Mouse (Mus musculus): ENCODE measurements at regions not wholly inside any gene's neighbourhood (a gene's known extent, or its start where the extent isn't known, plus 50 kb on each side); places are given as distances from the start of the nearest gene placed in this dataset.
"Not testable (repeated sequence)": the region's sequence is repeated elsewhere in the genome, so short reads cannot be mapped to it uniquely, and the experiment has no call there.

GRCm38 (mm10) chr14:37571971-37572370 is 436.9 kb upstream of the Ghitm start:
- in situ Hi-C loops (cut with MboI, MseI), result no loop called here

DNA sequence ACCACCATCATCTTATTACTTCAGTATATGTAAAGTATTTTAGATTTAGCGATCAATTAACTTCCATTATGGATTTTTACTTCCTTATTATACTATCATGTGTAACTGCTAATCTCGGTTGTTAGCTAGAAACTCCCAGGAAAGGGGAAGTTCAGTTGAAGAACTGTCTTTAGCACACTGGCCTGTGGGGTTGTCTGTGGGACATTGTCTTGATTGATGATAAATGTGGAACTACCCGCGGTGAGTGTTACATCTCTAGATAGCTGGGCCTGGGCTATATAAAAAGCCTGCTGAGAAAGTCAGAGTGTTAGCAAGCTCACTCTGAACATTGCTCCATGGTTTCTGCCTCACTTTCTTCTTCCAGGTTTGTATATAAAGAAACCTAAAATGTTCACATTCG is 423.2 kb upstream of the Ghitm start:
- in situ Hi-C loops (cut with MboI, MseI), result no loop called here

DNA sequence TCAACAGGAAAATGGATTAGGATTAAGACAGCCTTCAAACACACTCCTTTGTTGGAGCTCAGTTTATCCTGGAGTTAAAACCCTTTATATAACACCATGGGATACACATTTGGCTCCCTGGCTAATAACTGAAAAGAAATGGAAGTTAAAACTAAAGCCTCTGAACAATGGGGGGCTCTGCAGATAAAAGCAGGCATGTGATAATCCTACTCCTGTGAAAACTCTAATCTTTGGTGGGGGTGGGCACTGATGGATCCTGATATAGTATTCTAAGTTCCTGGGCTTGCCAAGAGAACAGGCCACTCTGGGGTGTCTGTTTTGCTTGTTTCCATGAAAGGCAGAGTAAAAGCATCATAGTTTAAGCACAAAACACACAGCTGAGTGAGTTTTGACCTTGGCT is 388.5 kb upstream of the Ghitm start:
- in situ Hi-C loops (cut with MboI, MseI), result no loop called here

DNA sequence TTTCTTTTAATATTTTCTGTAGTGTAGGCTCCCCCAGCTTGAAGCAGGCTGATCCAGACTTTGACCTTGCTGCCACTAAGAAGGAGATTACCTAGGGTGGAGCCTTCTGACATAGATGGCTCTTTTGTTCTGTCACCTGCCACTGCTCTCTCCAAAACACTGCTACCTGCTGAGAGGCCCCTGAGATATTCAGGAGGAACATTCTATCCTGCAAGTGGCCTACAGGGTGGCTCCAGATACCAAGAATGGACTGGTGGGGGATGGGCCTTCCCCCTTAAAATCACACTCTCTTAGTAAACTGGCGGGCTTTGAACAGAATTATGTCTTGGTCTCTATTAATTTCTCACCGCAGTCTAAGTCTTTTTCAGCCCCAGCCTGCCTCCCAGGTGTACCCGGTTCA is 385.6 kb upstream of the Ghitm start:
- in situ Hi-C loops (cut with MboI, MseI), result not testable (repeated sequence)

- in situ Hi-C loops (cut with MboI, MseI), result no loop called here
These were observed 370.2 kb upstream of the Ghitm start for GRCm38 (mm10) chr14:37505314-37505713.

GRCm38 (mm10) chr14:37490711-37491110 is 355.6 kb upstream of the Ghitm start:
- in situ Hi-C loops (cut with MboI, MseI), result no loop called here

- in situ Hi-C loops (cut with MboI, MseI), result no loop called here
These were observed 350.2 kb upstream of the Ghitm start for GRCm38 (mm10) chr14:37485292-37485691.

- in situ Hi-C loops (cut with MboI, MseI), result no loop called here
These were observed 342.5 kb upstream of the Ghitm start for GRCm38 (mm10) chr14:37477599-37477998.

GRCm38 (mm10) chr14:37468711-37469110 is 333.6 kb upstream of the Ghitm start:
- in situ Hi-C loops (cut with MboI, MseI), result loop anchor here in 1 of 2 experiments (10.0 kb wide), 1 partner anchor 1064 kb away; no protein-coding TSS in a partner anchor

DNA sequence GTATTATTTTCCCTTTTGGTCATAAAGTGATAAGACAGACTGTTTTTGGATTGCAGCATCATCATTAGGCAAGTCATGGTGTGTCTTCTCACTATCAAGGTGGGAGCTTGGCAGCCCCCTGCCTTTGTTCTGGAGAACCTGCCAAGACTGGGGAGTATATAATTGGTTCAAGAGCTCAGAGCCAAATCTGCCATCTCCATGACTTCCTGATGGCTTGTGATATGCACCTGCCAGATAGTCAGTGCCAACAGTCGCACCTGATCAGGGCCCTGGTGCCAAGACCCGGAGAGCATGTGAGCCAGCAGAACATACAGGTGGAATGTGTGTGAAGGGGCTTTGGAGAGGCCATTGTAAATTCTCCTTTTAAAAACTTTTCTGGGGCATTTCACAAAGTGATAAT is 305.8 kb upstream of the Ghitm start:
- in situ Hi-C loops (cut with MboI, MseI), result no loop called here

GRCm38 (mm10) chr14:37430656-37431055 is 295.6 kb upstream of the Ghitm start:
- in situ Hi-C loops (cut with MboI, MseI), result no loop called here

GRCm38 (mm10) chr14:37425506-37425905 is 290.4 kb upstream of the Ghitm start:
- in situ Hi-C loops (cut with MboI, MseI), result no loop called here

DNA sequence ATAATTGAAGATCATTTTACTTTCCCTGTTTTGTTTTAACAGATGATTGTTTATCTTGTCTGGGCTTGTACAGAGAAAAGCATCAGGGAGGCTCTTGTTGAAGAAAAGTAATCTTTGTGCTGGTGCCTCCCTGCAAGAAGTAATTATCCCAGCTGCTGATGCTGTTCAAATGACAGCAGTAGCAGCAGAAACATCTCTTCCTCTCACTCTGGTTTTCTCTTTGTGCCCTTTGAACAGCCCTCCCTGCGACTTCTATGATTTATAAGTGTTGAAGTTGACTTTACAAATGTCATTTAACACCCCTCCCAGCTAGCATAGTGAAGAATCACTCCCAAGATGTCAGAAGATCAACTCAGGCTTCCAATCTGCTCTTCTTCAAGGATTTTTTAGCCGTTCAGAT is 286.5 kb upstream of the Ghitm start:
- in situ Hi-C loops (cut with MboI, MseI), result no loop called here

- in situ Hi-C loops (cut with MboI, MseI), result not testable (repeated sequence)
These were observed 277.5 kb upstream of the Ghitm start for GRCm38 (mm10) chr14:37412583-37412982.

GRCm38 (mm10) chr14:37371972-37372371 is 236.9 kb upstream of the Ghitm start:
- in situ Hi-C loops (cut with MboI, MseI), result no loop called here

GRCm38 (mm10) chr14:37361896-37362295 is 226.8 kb upstream of the Ghitm start:
- in situ Hi-C loops (cut with MboI, MseI), result no loop called here

GRCm38 (mm10) chr14:37355968-37356704 is 221.1 kb upstream of the Ghitm start:
- in situ Hi-C loops (cut with MboI, MseI), result no loop called here

DNA sequence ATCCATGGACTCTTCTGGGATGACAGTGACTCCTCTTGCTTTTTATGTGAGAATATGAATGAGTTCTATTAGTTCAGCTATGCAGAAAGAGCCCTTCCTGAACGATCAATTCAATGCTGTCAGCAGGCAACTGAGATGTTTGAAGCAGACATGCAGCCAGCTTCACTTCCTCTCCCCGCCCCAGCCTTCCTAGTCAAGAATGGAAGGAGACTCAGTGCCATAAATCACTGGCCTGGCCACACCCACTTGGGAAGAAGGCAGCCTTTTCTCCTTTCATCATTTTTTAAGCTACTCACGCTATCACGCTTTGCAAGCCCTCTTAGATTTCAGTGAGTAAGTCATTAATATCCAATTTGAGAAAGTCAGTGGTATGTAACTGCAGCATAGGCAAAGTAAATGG is 188.3 kb upstream of the Ghitm start:
- in situ Hi-C loops (cut with MboI, MseI), result no loop called here

- in situ Hi-C loops (cut with MboI, MseI), result no loop called here
These were observed 180.3 kb upstream of the Ghitm start for GRCm38 (mm10) chr14:37315239-37315895.

DNA sequence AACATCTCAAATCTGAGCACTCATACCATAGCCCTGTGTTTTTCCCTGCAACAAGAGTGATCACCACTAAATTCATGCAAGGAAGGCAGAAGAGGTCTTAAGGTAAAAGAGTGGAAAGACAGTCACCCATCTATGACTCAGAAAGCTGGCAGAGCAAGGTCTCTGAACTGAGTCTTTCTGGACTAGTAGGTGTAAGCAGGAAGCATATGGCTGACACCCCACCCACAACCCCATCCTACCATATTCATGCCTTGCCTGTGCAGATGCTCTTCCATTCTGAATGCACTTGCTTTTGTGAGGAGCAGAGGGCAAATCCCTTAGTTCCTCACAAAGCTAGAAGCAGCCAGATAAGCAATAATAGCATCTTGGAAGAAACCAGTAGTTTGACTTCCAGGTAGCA is 178.8 kb upstream of the Ghitm start:
- in situ Hi-C loops (cut with MboI, MseI), result no loop called here

DNA sequence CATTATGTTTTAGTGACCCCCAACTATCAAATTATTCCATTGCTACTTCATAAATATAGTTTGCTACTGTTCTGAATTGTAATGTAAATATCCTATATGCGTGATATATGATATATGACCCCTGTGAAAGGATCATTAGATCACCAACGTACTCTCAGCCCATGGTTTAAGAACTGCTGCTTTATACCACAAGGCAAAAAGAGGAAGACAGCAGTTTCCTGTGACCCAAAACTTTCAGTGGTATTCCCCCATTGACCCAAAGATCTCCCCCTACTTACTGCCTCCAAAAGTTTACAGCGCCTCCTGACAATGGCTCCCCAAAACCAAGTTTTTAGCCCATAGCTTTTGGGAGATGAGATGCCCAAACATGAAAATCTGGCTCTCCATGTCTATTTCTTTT is 177.8 kb upstream of the Ghitm start:
- in situ Hi-C loops (cut with MboI, MseI), result no loop called here

GRCm38 (mm10) chr14:37306622-37307274 is 171.7 kb upstream of the Ghitm start:
- in situ Hi-C loops (cut with MboI, MseI), result no loop called here

DNA sequence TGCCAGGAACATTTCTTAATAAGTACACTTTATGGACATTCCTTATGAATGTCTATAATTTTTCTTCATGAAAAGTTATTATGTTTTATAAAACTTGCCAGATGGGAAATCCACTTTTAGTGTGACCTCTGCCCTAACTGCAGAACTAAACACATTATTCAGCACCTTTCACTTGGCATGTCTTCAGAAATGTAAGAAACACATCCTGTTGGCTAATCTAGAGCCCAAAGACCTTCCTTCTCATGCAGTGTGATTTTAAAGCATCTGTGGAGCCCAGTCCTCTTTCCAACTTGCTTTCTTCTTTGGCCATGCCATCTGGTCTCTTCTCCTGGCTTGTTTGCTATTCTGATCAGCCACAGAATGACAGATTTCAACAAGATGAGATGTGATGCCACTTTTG is 163.6 kb upstream of the Ghitm start:
- in situ Hi-C loops (cut with MboI, MseI), result no loop called here
